Mouse (Mus musculus) granulocyte monocyte progenitor cell, adult 5-6 weeks (primary cell): ENCODE measurements around the gene Elovl4. TPM values are rescaled to one million over a fixed set of nuclear protein-coding genes. Genes with fewer than 3 reads are reported as not detected.

Source experiments
- ATAC-seq: replicated peaks from 2 replicates; pipeline ENCODE4 v1.8.0; 2016; ENCODE audit warnings: mild to moderate bottlenecking, moderate TSS enrichment, inconsistent platforms; ENCODE audit not compliant: poor library complexity, severe bottlenecking
- total RNA-seq, 2 experiments: library from RNA; stranded (forward) in 1 of 2; stranded (reverse) in 1 of 2; fragments of 200-712, 200-1000 nt in 1 of 2; fragments of >200 nt in 1 of 2; fragmentation: Nextera tagmentation in 1 of 2; gene quantifications; 2 replicates each; pipeline ENCODE4 v1.2.3; 2014 to 2017

The Elovl4 gene
- not detected in 2 replicates for total RNA-seq (2014; fragmentation: Nextera tagmentation)
- not detected in 2 replicates for total RNA-seq (2017)

GRCm38 (mm10) chr9:83805977-83806815, at the start of gene Elovl4:
TSS of gene Elovl4 (minus strand) at chr9:83806277.
- peak; percentile 85 for ATAC-seq

GRCm38 (mm10) chr9:83852464-83852863, 46.4 kb upstream of the Elovl4 start:
- no peak for ATAC-seq

- ATAC-seq = peak; percentile 62
These were observed 28.8 kb upstream of the Elovl4 start for GRCm38 (mm10) chr9:83834748-83835313.

DNA sequence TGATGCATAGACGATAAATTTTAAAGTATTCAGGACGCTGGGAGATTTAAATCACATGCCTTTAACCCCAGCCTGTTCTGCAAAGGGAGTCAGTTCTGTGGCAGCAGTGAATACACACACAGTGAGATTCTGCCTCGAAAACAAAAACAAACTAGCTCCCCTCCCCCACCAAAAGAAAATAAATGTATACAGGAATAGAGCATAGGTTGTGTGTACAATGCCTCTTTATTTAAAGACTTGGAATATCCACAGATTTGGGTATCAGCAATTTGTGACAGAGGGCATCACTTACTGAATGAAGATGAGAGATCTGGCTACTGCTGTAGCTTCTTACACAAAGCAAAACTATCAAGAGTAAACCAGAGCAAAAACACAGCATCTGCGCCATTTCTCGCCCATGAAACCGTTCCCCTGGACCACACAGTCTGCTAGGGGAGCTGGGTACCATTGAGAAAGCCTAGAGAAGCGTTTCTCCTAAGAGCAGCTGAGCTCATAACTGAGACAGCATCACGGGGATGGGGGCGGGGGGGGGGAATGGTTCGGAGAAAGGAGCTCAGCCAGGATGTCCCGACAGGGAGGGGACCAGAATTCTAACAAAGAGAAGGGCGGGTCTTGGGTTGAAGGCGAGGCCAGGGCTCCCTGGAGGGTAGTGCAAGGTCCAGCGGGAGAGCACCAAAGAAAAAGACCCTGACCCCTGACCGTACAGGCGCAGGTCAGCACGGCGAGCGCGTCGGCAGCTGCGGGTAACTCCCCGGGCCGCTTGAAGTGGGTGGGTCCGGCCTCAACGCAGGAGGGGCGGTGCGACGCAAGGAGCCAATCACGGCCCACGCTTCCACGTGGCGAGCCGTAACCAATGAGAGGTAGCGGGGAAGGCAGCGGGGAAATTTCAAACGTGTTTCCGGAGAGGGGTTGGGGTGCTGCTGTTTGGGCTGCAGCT, 28.0 kb upstream of the Elovl4 start, which contains the start of gene Ttk:
Gene Ttk (plus strand): TSS at position 879 of the 937 bp plus-strand sequence.
- peak; percentile 93 for ATAC-seq

- ATAC-seq = 0 out of 2 replicates have a peak, but pooled peaks have one; percentile 9
These were observed 25.1 kb upstream of the Elovl4 start for GRCm38 (mm10) chr9:83831152-83831551.

DNA sequence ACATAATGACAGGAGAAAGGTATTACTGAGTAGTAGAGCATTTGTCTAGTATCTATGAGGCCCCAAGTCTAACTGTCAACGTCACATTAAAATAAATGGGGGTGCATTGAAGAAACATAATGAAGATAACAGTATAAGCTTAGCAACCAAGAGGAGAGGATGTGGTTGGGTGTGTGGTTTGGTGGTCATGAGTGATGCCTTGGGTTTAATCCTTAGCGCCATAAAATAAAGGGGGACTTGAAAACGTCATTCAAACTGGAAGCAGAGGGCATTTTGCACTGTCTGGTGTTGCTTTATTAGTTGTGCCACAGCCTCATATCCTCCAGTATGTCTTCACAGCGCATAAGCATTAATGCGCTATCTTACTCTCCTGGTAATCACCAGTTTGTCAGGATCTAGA, 23.8 kb upstream of the Elovl4 start:
- ATAC-seq = no peak

- 0 out of 2 replicates have a peak, but pooled peaks have one; percentile 17 for ATAC-seq
These were observed 16.8 kb upstream of the Elovl4 start for GRCm38 (mm10) chr9:83822925-83823324.

- ATAC-seq = no peak
These were observed 14.9 kb upstream of the Elovl4 start for GRCm38 (mm10) chr9:83820976-83821375.

DNA sequence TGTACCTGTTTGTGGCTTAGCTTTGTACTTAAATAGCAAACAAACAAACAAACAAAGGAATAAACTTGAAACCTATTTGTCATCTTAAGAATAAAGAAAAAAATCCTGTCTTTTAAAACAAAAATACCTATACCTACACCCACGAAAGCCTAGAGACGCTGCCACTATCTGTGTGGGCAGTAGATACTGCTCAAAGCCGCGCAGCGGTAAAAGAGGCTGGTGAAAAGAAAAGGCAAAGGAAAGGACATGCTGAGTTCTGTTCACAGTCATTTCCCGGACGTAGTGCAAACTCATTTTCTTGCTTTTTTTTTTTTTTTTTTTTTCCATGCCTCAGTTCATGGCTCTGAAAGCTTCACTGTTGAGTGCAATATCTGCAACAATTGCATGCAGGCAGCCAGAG, 13.1 kb upstream of the Elovl4 start:
- ATAC-seq = no peak

GRCm38 (mm10) chr9:83807562-83807961, 1.5 kb upstream of the Elovl4 start:
- peak; percentile 36; the same call in 1 of the 2 replicates for ATAC-seq

GRCm38 (mm10) chr9:83805164-83805976, 707 bp downstream of the Elovl4 start:
- peak; percentile 6 for ATAC-seq

DNA sequence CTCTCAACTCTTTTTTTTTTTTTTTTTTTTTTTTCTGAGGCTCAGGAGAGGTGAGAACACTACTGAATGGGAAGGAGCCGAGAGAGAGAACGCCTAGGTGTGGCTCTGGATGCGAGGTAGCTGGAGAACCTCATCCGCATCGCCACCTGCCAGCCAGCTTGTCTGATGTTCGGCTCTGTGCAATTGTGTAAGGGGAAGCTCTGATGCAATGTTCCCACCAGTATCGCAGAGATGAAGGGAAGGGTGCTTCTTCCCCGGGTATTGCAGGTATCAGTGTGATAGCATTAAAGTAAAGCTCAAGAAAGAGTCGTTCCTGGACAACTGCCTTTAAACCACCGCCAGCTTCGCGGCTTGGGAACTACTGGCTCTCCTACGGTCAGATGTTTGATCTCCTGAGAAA, 1.7 kb downstream of the Elovl4 start:
- peak; percentile 48 for ATAC-seq

- no peak for ATAC-seq
These were observed 8.2 kb downstream of the Elovl4 start for GRCm38 (mm10) chr9:83797898-83798297.

GRCm38 (mm10) chr9:83796875-83797274, 9.2 kb downstream of the Elovl4 start:
- no peak for ATAC-seq

GRCm38 (mm10) chr9:83789326-83789725, 16.8 kb downstream of the Elovl4 start:
- ATAC-seq = no peak

- no peak for ATAC-seq
These were observed 20.6 kb downstream of the Elovl4 start for GRCm38 (mm10) chr9:83785501-83785900.

DNA sequence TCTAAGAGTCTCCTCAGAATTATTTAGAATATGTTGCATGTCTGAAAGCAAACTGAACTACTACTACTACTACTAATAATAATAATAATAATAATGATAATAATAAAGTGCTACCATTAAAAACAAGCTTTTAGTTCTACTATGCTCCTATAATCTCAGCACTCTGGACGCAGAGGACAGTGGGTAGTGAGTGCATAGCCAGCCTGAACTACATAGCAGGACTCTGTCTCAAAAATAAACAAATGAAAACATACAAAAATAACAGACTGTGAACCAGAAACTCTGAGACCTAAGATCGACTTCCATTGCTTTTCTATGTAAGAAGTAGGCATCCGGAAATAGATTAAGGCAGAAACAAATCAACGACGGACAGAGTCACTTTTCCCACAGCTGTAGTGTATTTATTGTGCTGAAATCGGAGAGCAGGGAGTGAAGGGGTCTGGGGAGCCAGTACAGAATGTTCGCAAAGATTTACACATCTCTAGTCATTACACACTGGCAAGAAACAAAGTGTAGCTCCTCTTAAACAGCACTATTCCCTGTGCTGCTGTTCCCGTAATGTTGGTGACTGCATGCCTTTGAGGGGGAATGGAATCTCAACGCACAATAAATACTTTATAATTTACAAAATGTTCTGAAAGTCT, 27.6 kb downstream of the Elovl4 start:
- no peak for ATAC-seq

GRCm38 (mm10) chr9:83761318-83761717, 44.8 kb downstream of the Elovl4 start:
- no peak for ATAC-seq

GRCm38 (mm10) chr9:83731877-83732276, 74.2 kb downstream of the Elovl4 start:
- no peak for ATAC-seq
